Mouse (Mus musculus) forebrain, embryonic 13.5 days (tissue): ENCODE measurements around the gene Nfe2l2. TPM values are rescaled to one million over a fixed set of nuclear protein-coding genes. Genes with fewer than 3 reads are reported as not detected.
"Not testable (repeated sequence)": the region's sequence is repeated elsewhere in the genome, so short reads cannot be mapped to it uniquely, and the experiment has no call there.

ENCODE experiments used
- ATAC-seq: fragments of 200-750 bp; cut with Nextera tagmentation; 2 replicates; pipeline ENCODE4 v1.8.0; 2017
- H3K27ac ChIP-seq: fragments of 300-500 bp; sonication (generic); 2 replicates; pipeline ENCODE4 v1.5.1; 2015; ENCODE audit warnings: inconsistent platforms, mild to moderate bottlenecking, moderate library complexity
- H3K27me3 ChIP-seq: fragments of 300-500 bp; sonication (generic); 2 replicates; pipeline ENCODE4 v1.6.1; 2015; ENCODE audit warnings: mild to moderate bottlenecking, inconsistent platforms
- H3K36me3 ChIP-seq: fragments of 300-500 bp; sonication (generic); 2 replicates; pipeline ENCODE4 v1.6.1; 2015; ENCODE audit warnings: mild to moderate bottlenecking, inconsistent platforms; ENCODE audit not compliant: poor library complexity, severe bottlenecking
- H3K4me1 ChIP-seq: fragments of 300-500 bp; sonication (generic); 2 replicates; pipeline ENCODE4 v1.6.1; 2015; ENCODE audit warnings: inconsistent platforms
- H3K4me2 ChIP-seq: fragments of 300-500 bp; sonication (generic); 2 replicates; pipeline ENCODE4 v1.6.1; 2015; ENCODE audit warnings: inconsistent platforms, mild to moderate bottlenecking, moderate library complexity
- H3K4me3 ChIP-seq: fragments of 300-500 bp; sonication (generic); 2 replicates; pipeline ENCODE4 v1.5.1; 2015; ENCODE audit warnings: mild to moderate bottlenecking, inconsistent platforms
- H3K9ac ChIP-seq: fragments of 300-500 bp; sonication (generic); 2 replicates; pipeline ENCODE4 v1.6.1; 2015; ENCODE audit warnings: mild to moderate bottlenecking, inconsistent platforms
- H3K9me3 ChIP-seq: fragments of 300-500 bp; sonication (generic); replicated peaks from 2 replicates; pipeline ENCODE4 v1.6.1; 2016; ENCODE audit warnings: inconsistent platforms
- WGBS: fragments of 180-500 bp; shearing (Covaris S2); methylation state at CpG from one replicate; pipeline ENCODE4 v1.1.7; 2015; 5-methylcytosine and 5-hydroxymethylcytosine counted together
- polyA plus RNA-seq: library from polyadenylated mRNA; unstranded; fragments of >200 nt; fragmentation: Nextera tagmentation; extraction: Ambion mirVana; gene quantifications from 2 replicates; pipeline ENCODE4 v1.2.1, GENCODE M21; 2015

Gene Nfe2l2
- polyA plus RNA-seq, 1 experiment from 2014 or later = 15.9 TPM

- Histone ChIP-seq H3K9ac (no peak overlapping the region), H3K4me3 (no peak overlapping the region), H3K36me3 (no peaks in the 10 kb centered on the region), H3K4me1 (peaks cover 25% of the 10 kb centered on the region), H3K9me3 (no peaks in the 10 kb centered on the region), H3K27me3 (no peaks in the 10 kb centered on the region), H3K27ac (peak overlapping the region; percentile 98), H3K4me2 (no peak overlapping the region)
- WGBS = 97% methylated on average over 5 of the region's 5 CpGs
- ATAC-seq = no peak
Measured at GRCm38 (mm10) chr2:75656924-75657323, 47.5 kb downstream of the Nfe2l2 start.

GRCm38 (mm10) chr2:75654679-75655078, 49.8 kb downstream of the Nfe2l2 start:
- no peak overlapping the region for H3K27ac ChIP-seq
- no peak overlapping the region for H3K4me2 ChIP-seq
- no peak for ATAC-seq
- 85% methylated on average over 1 of the region's 1 CpGs for WGBS
- no peaks in the 10 kb centered on the region for H3K9me3 ChIP-seq
- no peaks in the 10 kb centered on the region for H3K27me3 ChIP-seq
- peaks cover 11% of the 10 kb centered on the region for H3K4me1 ChIP-seq
- no peak overlapping the region for H3K4me3 ChIP-seq
- no peak overlapping the region for H3K9ac ChIP-seq
- no peaks in the 10 kb centered on the region for H3K36me3 ChIP-seq

- no peak overlapping the region for H3K4me2 ChIP-seq
- no peak overlapping the region for H3K27ac ChIP-seq
- no peak overlapping the region for H3K9ac ChIP-seq
- H3K9me3 ChIP-seq = no peaks in the 10 kb centered on the region
- no peak for ATAC-seq
- H3K4me1 ChIP-seq = peaks cover 11% of the 10 kb centered on the region
- H3K4me3 ChIP-seq = no peak overlapping the region
- no peaks in the 10 kb centered on the region for H3K27me3 ChIP-seq
- no peaks in the 10 kb centered on the region for H3K36me3 ChIP-seq
Measured at GRCm38 (mm10) chr2:75653150-75653549, 51.3 kb downstream of the Nfe2l2 start.

GRCm38 (mm10) chr2:75650437-75650836, 54.0 kb downstream of the Nfe2l2 start:
- Histone ChIP-seq H3K4me1 (no peaks in the 10 kb centered on the region), H3K27ac (no peak overlapping the region), H3K9me3 (no peaks in the 10 kb centered on the region), H3K36me3 (no peaks in the 10 kb centered on the region), H3K4me3 (no peak overlapping the region), H3K27me3 (no peaks in the 10 kb centered on the region), H3K4me2 (no peak overlapping the region), H3K9ac (no peak overlapping the region)
- no peak for ATAC-seq
- 100% methylated on average over 1 of the region's 1 CpGs for WGBS

- Histone ChIP-seq H3K36me3 (no peaks in the 10 kb centered on the region), H3K27ac (no peak overlapping the region), H3K9me3 (no peaks in the 10 kb centered on the region), H3K9ac (no peak overlapping the region), H3K4me2 (no peak overlapping the region), H3K4me3 (no peak overlapping the region), H3K27me3 (no peaks in the 10 kb centered on the region), H3K4me1 (no peaks in the 10 kb centered on the region)
- ATAC-seq = no peak
- WGBS = 94% methylated on average over 12 of the region's 12 CpGs
Measured at GRCm38 (mm10) chr2:75645251-75645650, 59.2 kb downstream of the Nfe2l2 start.

- ATAC-seq = no peak
- H3K9ac ChIP-seq = no peak overlapping the region
- no peaks in the 10 kb centered on the region for H3K36me3 ChIP-seq
- no peaks in the 10 kb centered on the region for H3K4me1 ChIP-seq
- WGBS = 90% methylated on average over 6 of the region's 6 CpGs
- H3K27ac ChIP-seq = no peak overlapping the region
- H3K4me3 ChIP-seq = no peak overlapping the region
- H3K27me3 ChIP-seq = no peaks in the 10 kb centered on the region
- H3K4me2 ChIP-seq = no peak overlapping the region
- no peaks in the 10 kb centered on the region for H3K9me3 ChIP-seq
Measured at GRCm38 (mm10) chr2:75643950-75644349, 60.5 kb downstream of the Nfe2l2 start.

- no peaks in the 10 kb centered on the region for H3K9me3 ChIP-seq
- 88% methylated on average over 8 of the region's 8 CpGs for WGBS
- H3K27ac ChIP-seq = no peak overlapping the region
- no peaks in the 10 kb centered on the region for H3K4me1 ChIP-seq
- no peak overlapping the region for H3K9ac ChIP-seq
- no peaks in the 10 kb centered on the region for H3K27me3 ChIP-seq
- H3K36me3 ChIP-seq = no peaks in the 10 kb centered on the region
- H3K4me2 ChIP-seq = no peak overlapping the region
- no peak for ATAC-seq
- no peak overlapping the region for H3K4me3 ChIP-seq
Measured at GRCm38 (mm10) chr2:75642795-75643550, 61.5 kb downstream of the Nfe2l2 start.

GRCm38 (mm10) chr2:75642312-75642711, 62.1 kb downstream of the Nfe2l2 start:
- not testable (repeated sequence) for ATAC-seq, H3K9me3 ChIP-seq, H3K27me3 ChIP-seq, H3K4me3 ChIP-seq, H3K9ac ChIP-seq, H3K4me1 ChIP-seq, H3K36me3 ChIP-seq, H3K27ac ChIP-seq, H3K4me2 ChIP-seq
- 95% methylated on average over 4 of the region's 4 CpGs for WGBS

GRCm38 (mm10) chr2:75639535-75639934, 64.9 kb downstream of the Nfe2l2 start:
- 70% methylated on average over 11 of the region's 12 CpGs for WGBS
- ATAC-seq = not testable (repeated sequence)

GRCm38 (mm10) chr2:75637822-75638221, 66.6 kb downstream of the Nfe2l2 start:
- H3K4me2 ChIP-seq, H3K9me3 ChIP-seq, H3K27me3 ChIP-seq, H3K36me3 ChIP-seq, ATAC-seq, H3K4me1 ChIP-seq, H3K4me3 ChIP-seq, H3K27ac ChIP-seq, H3K9ac ChIP-seq: not testable (repeated sequence)
- 88% methylated on average over 6 of the region's 6 CpGs for WGBS

More at GRCm38 (mm10) chr2:75639535-75639934, 64.9 kb downstream of the Nfe2l2 start:
- H3K4me2 ChIP-seq, H3K4me1 ChIP-seq, H3K36me3 ChIP-seq, H3K27me3 ChIP-seq, H3K27ac ChIP-seq, H3K4me3 ChIP-seq, H3K9me3 ChIP-seq, H3K9ac ChIP-seq: not testable (repeated sequence)

GRCm38 (mm10) chr2:75637361-75637760, 67.1 kb downstream of the Nfe2l2 start:
- H3K27me3 ChIP-seq = no peaks in the 10 kb centered on the region
- no peaks in the 10 kb centered on the region for H3K36me3 ChIP-seq
- H3K9ac ChIP-seq = no peak overlapping the region
- no peaks in the 10 kb centered on the region for H3K4me1 ChIP-seq
- no peak overlapping the region for H3K4me3 ChIP-seq
- no peak overlapping the region for H3K4me2 ChIP-seq
- no peak for ATAC-seq
- no peak overlapping the region for H3K27ac ChIP-seq
- no peaks in the 10 kb centered on the region for H3K9me3 ChIP-seq

GRCm38 (mm10) chr2:75637055-75637304, 67.5 kb downstream of the Nfe2l2 start:
- ATAC-seq, H3K27ac ChIP-seq, H3K9me3 ChIP-seq, H3K27me3 ChIP-seq, H3K36me3 ChIP-seq, H3K9ac ChIP-seq, H3K4me3 ChIP-seq, H3K4me1 ChIP-seq, H3K4me2 ChIP-seq: not testable (repeated sequence)
- WGBS = 89% methylated on average over 2 of the region's 2 CpGs

GRCm38 (mm10) chr2:75636261-75637054, 68.0 kb downstream of the Nfe2l2 start:
- 69% methylated on average over 6 of the region's 6 CpGs for WGBS
- Histone ChIP-seq H3K4me1 (no peaks in the 10 kb centered on the region), H3K27me3 (no peaks in the 10 kb centered on the region), H3K36me3 (no peaks in the 10 kb centered on the region), H3K4me3 (no peak overlapping the region), H3K9ac (no peak overlapping the region), H3K27ac (no peak overlapping the region), H3K4me2 (no peak overlapping the region), H3K9me3 (no peaks in the 10 kb centered on the region)
- no peak for ATAC-seq
